Mouse (Mus musculus) stomach, postnatal 0 days (tissue): ENCODE measurements at regions not wholly inside any gene's neighbourhood (a gene's known extent, or its start where the extent isn't known, plus 50 kb on each side); places are given as distances from the start of the nearest gene placed in this dataset.

ENCODE experiments used
- ATAC-seq: fragments of 200-750 bp; cut with Nextera tagmentation; 2 replicates; pipeline ENCODE4 v1.8.0; 2017; ENCODE audit not compliant: low FRiP score, low TSS enrichment
- DNase-seq: peaks from one replicate; pipeline ENCODE4 v3.0.0-alpha.2; 2016; ENCODE audit warnings: low spot score
- H3K27ac ChIP-seq: fragments of 300-500 bp; sonication (generic); replicated peaks from 2 replicates; pipeline ENCODE4 v1.5.1; 2014; ENCODE audit warnings: mild to moderate bottlenecking, control low read depth
- H3K27me3 ChIP-seq: fragments of 300-500 bp; sonication (generic); 2 replicates; pipeline ENCODE4 v1.6.1; 2014; ENCODE audit warnings: low read length; ENCODE audit not compliant: control insufficient read depth, insufficient read depth
- H3K36me3 ChIP-seq: fragments of 300-500 bp; sonication (generic); 2 replicates; pipeline ENCODE4 v1.6.1; 2014; ENCODE audit warnings: low read length, mixed read lengths; ENCODE audit not compliant: control insufficient read depth, insufficient read depth
- H3K4me1 ChIP-seq: fragments of 300-500 bp; sonication (generic); replicated peaks from 2 replicates; pipeline ENCODE4 v1.6.1; 2014; ENCODE audit warnings: antibody characterized with exemption; ENCODE audit not compliant: control insufficient read depth, insufficient read depth
- H3K4me2 ChIP-seq: fragments of 300-500 bp; sonication (generic); replicated peaks from 2 replicates; pipeline ENCODE4 v1.6.1; 2014; ENCODE audit warnings: low read depth, mild to moderate bottlenecking, control low read depth, moderate library complexity
- H3K4me3 ChIP-seq: fragments of 300-500 bp; sonication (generic); 2 replicates; pipeline ENCODE4 v1.5.1; 2014; ENCODE audit warnings: low read depth, low read length, control low read depth
- H3K9ac ChIP-seq: fragments of 300-500 bp; sonication (generic); 2 replicates; pipeline ENCODE4 v1.6.1; 2014; ENCODE audit warnings: mild to moderate bottlenecking, low read length, control low read depth, mixed read lengths
- H3K9me3 ChIP-seq: fragments of 300-500 bp; sonication (generic); 2 replicates; pipeline ENCODE4 v1.6.1; 2016; ENCODE audit warnings: low read length; ENCODE audit not compliant: control insufficient read depth
- CTCF ChIP-seq: IDR thresholded peaks from 2 replicates; pipeline ENCODE4 v1.5.1; 2016; ENCODE audit warnings: antibody characterized with exemption, low read depth, mild to moderate bottlenecking, moderate library complexity
- EP300 ChIP-seq: optimal IDR thresholded peaks from 2 replicates; pipeline ENCODE3; 2016; ENCODE audit warnings: antibody characterized with exemption
- WGBS: fragments of 180-500 bp; shearing (Covaris S2); extraction: QIAGEN DNeasy Blood & Tissue Kit; methylation state at CpG from one replicate; pipeline ENCODE4 v1.1.7; 2014; 5-methylcytosine and 5-hydroxymethylcytosine counted together

- ATAC-seq (no peak), DNase-seq (no peak)
- H3K27ac ChIP-seq = no peak overlapping the region
- TF ChIP-seq EP300 (no peak), CTCF (no peak)
- no peaks in the 10 kb centered on the region for H3K4me1 ChIP-seq
- no peak overlapping the region for H3K4me2 ChIP-seq
- H3K27me3 ChIP-seq = no peaks in the 10 kb centered on the region
- no peaks in the 10 kb centered on the region for H3K9me3 ChIP-seq
- H3K36me3 ChIP-seq = no peaks in the 10 kb centered on the region
- no peak overlapping the region for H3K9ac ChIP-seq
- 100% methylated on average over 1 of the region's 1 CpGs for WGBS
- no peak overlapping the region for H3K4me3 ChIP-seq
Observed at GRCm38 (mm10) chr16:95169346-95169745, 88.0 kb upstream of the Kcnj15 start.

- no peak for DNase-seq
- Histone ChIP-seq H3K9ac (no peak overlapping the region), H3K27ac (no peak overlapping the region), H3K4me2 (no peak overlapping the region), H3K36me3 (no peaks in the 10 kb centered on the region), H3K4me1 (no peaks in the 10 kb centered on the region), H3K4me3 (no peak overlapping the region), H3K9me3 (no peaks in the 10 kb centered on the region), H3K27me3 (no peaks in the 10 kb centered on the region)
- 76% methylated on average over 5 of the region's 5 CpGs for WGBS
- TF ChIP-seq CTCF (no peak), EP300 (no peak)
- no peak for ATAC-seq
Observed at GRCm38 (mm10) chr16:95180562-95180961, 76.8 kb upstream of the Kcnj15 start.

GRCm38 (mm10) chr16:95185341-95185740, 72.0 kb upstream of the Kcnj15 start:
- Histone ChIP-seq H3K4me1 (no peaks in the 10 kb centered on the region), H3K9me3 (no peaks in the 10 kb centered on the region), H3K9ac (no peak overlapping the region), H3K4me2 (no peak overlapping the region), H3K36me3 (no peaks in the 10 kb centered on the region), H3K27me3 (no peaks in the 10 kb centered on the region), H3K27ac (no peak overlapping the region), H3K4me3 (no peak overlapping the region)
- no peak for ATAC-seq
- no peak for TF ChIP-seq EP300
- TF ChIP-seq CTCF = no peak
- DNase-seq = no peak
- 85% methylated on average over 9 of the region's 9 CpGs for WGBS

- Histone ChIP-seq H3K4me1 (no peaks in the 10 kb centered on the region), H3K4me3 (no peak overlapping the region), H3K27ac (no peak overlapping the region), H3K9ac (no peak overlapping the region), H3K9me3 (no peaks in the 10 kb centered on the region), H3K36me3 (no peaks in the 10 kb centered on the region), H3K4me2 (no peak overlapping the region), H3K27me3 (no peaks in the 10 kb centered on the region)
- WGBS = 80% methylated on average over 8 of the region's 8 CpGs
- TF ChIP-seq EP300 = no peak
- peak; percentile 35; the same call in 1 of the 2 replicates for TF ChIP-seq CTCF
- DNase-seq = no peak
- ATAC-seq = no peak
Observed at GRCm38 (mm10) chr16:95189114-95189513, 68.2 kb upstream of the Kcnj15 start.

GRCm38 (mm10) chr16:95194151-95194550, 63.2 kb upstream of the Kcnj15 start:
- no peak for ATAC-seq
- TF ChIP-seq EP300 = no peak
- no peak for TF ChIP-seq CTCF
- H3K27me3 ChIP-seq = no peaks in the 10 kb centered on the region
- 49% methylated on average over 4 of the region's 4 CpGs for WGBS
- H3K27ac ChIP-seq = no peak overlapping the region
- DNase-seq = no peak
- no peak overlapping the region for H3K9ac ChIP-seq
- H3K36me3 ChIP-seq = no peaks in the 10 kb centered on the region
- no peaks in the 10 kb centered on the region for H3K9me3 ChIP-seq
- no peaks in the 10 kb centered on the region for H3K4me1 ChIP-seq
- no peak overlapping the region for H3K4me2 ChIP-seq
- H3K4me3 ChIP-seq = no peak overlapping the region

GRCm38 (mm10) chr16:95196141-95196540, 61.2 kb upstream of the Kcnj15 start:
- H3K4me3 ChIP-seq = no peak overlapping the region
- no peaks in the 10 kb centered on the region for H3K27me3 ChIP-seq
- no peaks in the 10 kb centered on the region for H3K4me1 ChIP-seq
- ATAC-seq (no peak), DNase-seq (no peak)
- H3K36me3 ChIP-seq = no peaks in the 10 kb centered on the region
- no peak overlapping the region for H3K4me2 ChIP-seq
- no peak overlapping the region for H3K9ac ChIP-seq
- H3K27ac ChIP-seq = no peak overlapping the region
- H3K9me3 ChIP-seq = no peaks in the 10 kb centered on the region
- 81% methylated on average over 4 of the region's 4 CpGs for WGBS
- no peak for TF ChIP-seq CTCF
- TF ChIP-seq EP300 = no peak
